In the genomic region with DNA sequence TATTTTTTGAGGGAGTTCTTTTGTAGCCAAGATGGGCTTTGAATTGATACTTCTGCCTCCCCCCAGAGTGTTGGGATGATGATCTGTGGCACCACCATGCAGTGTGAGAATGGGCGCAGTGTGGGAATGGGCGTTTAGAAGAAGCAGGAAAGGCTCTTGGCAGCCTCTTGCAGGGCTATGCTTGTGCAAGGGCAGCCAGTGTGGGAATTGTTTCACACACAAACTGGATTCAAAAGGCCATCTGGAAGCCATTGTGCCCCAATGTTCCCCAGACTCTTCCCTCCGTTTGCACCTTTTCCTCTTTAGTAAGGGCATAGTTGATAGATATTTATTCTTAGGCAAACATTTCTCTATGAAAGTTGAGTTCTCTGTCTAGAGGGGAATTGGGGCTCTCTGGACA, we compare ENCODE assay signal across 17 mouse cellular contexts. TPM values are rescaled to one million over a fixed set of nuclear protein-coding genes. Genes with fewer than 3 reads are reported as not detected.
DNase-seq lines count a peak whose midpoint lies in the region; ATAC-seq and TF ChIP-seq lines count a peak whose summit lies in the region.
"Had no signal": no experiment of that assay in that cellular context is flagged by ENCODE, and none has a peak within 500 bp of the region (broad histone marks: within the 10 kb centered on the region; RNA-seq: fewer than 3 reads in every experiment).

No protein-coding gene starts in this region.

- no peak for ATAC-seq in embryonic facial prominence, embryonic 13.5 days (ENCODE audit: insufficient number of reproducible peaks, insufficient read depth, low FRiP score, low TSS enrichment, low read depth)
- no peak for ATAC-seq in limb, embryonic 15.5 days (ENCODE audit: insufficient number of reproducible peaks, low FRiP score, low TSS enrichment, low read depth)
- ATAC-seq: forebrain, postnatal 0 days; intestine, embryonic 15.5 days had no signal

- no peak for TF ChIP-seq CTCF in heart, adult 2 months (IDR thresholded peaks at IDR 0.05)
- no peak for TF ChIP-seq CTCF in C2C12 (IDR thresholded peaks at IDR 0.05; ENCODE audit: control insufficient read depth, insufficient read depth, insufficient read length)
- no peak for TF ChIP-seq CTCF in cerebellum, adult 2 months (IDR thresholded peaks at IDR 0.05; ENCODE audit: borderline replicate concordance, insufficient read depth, low read depth, low read length)

- no peaks in the 10 kb centered on the region for H3K27me3 ChIP-seq in heart, adult 2 months (ENCODE audit: control insufficient read depth, insufficient read depth, low read length)
- H3K27me3 ChIP-seq in C2C12 (ENCODE audit: control insufficient read depth, insufficient read depth, insufficient read length), result no peaks in the 10 kb centered on the region
- no peaks in the 10 kb centered on the region for H3K27me3 ChIP-seq in embryonic facial prominence, embryonic 13.5 days
- no peaks in the 10 kb centered on the region for H3K27me3 ChIP-seq in limb, embryonic 15.5 days
- H3K27me3 ChIP-seq in cerebellum, adult 2 months (ENCODE audit: control insufficient read depth, insufficient read depth, low read length), result no peaks in the 10 kb centered on the region
- H3K27me3 ChIP-seq: hindbrain, embryonic 12.5 days; intestine, embryonic 15.5 days; stomach, embryonic 15.5 days had no signal

- no peak overlapping the region for H3K4me3 ChIP-seq in heart, adult 2 months
- H3K4me3 ChIP-seq in C2C12 (ENCODE audit: insufficient read depth, poor library complexity, severe bottlenecking), result no peak overlapping the region
- H3K4me3 ChIP-seq in embryonic facial prominence, embryonic 13.5 days, result no peak overlapping the region
- no peak overlapping the region for H3K4me3 ChIP-seq in limb, embryonic 15.5 days
- no peak overlapping the region for H3K4me3 ChIP-seq in cerebellum, adult 2 months (replicated peaks; ENCODE audit: insufficient read depth, low read depth, low read length)
- H3K4me3 ChIP-seq: erythroblast, embryonic 14.5 days; heart, embryonic 10.5 days; hindbrain, embryonic 12.5 days; intestine, embryonic 15.5 days; stomach, embryonic 15.5 days had no signal

- peaks cover 14% of the 10 kb centered on the region; the same call in 1 of the 2 replicates for H3K36me3 ChIP-seq in heart, adult 2 months (ENCODE audit: control insufficient read depth, insufficient read depth, low read length)
- H3K36me3 ChIP-seq in C2C12 (ENCODE audit: control insufficient read depth, insufficient read depth), result no peaks in the 10 kb centered on the region
- H3K36me3 ChIP-seq in embryonic facial prominence, embryonic 13.5 days, result no peaks in the 10 kb centered on the region
- no peaks in the 10 kb centered on the region for H3K36me3 ChIP-seq in limb, embryonic 15.5 days
- H3K36me3 ChIP-seq: heart, embryonic 10.5 days; hindbrain, embryonic 12.5 days; intestine, embryonic 15.5 days; stomach, embryonic 15.5 days had no signal

- no peaks in the 10 kb centered on the region for H3K9me3 ChIP-seq in embryonic facial prominence, embryonic 13.5 days
- H3K9me3 ChIP-seq in limb, embryonic 15.5 days, result no peaks in the 10 kb centered on the region
- H3K9me3 ChIP-seq: heart, embryonic 10.5 days; hindbrain, embryonic 12.5 days; intestine, embryonic 15.5 days; stomach, embryonic 15.5 days had no signal

- TF ChIP-seq POLR2A in heart, adult 2 months (IDR thresholded peaks at IDR 0.05; ENCODE audit: insufficient read depth, low read depth, low read length), result no peak
- TF ChIP-seq POLR2A in cerebellum, adult 2 months (IDR thresholded peaks at IDR 0.05; ENCODE audit: borderline replicate concordance, insufficient read depth, low read length), result no peak

- H3ac ChIP-seq in C2C12 (ENCODE audit: control insufficient read depth, insufficient read length, low read depth), result peak overlapping the region; percentile 20

- intact Hi-C loops in heart, adult 2 months (cut with DNase I), result no loop called here
- intact Hi-C loops in heart, postnatal 25 days (cut with DNase I), result no loop called here

- peaks cover 5% of the 10 kb centered on the region; the same call in 1 of the 2 replicates for H3K79me2 ChIP-seq in heart, adult 2 months (replicated peaks; ENCODE audit: control insufficient read depth, insufficient read depth, low read length)
- H3K79me2 ChIP-seq in C2C12 (ENCODE audit: control insufficient read depth, insufficient read depth), result peaks cover 84% of the 10 kb centered on the region

- H3K9ac ChIP-seq in heart, adult 2 months (ENCODE audit: low read depth, low read length), result no peak overlapping the region
- no peak overlapping the region for H3K9ac ChIP-seq in embryonic facial prominence, embryonic 13.5 days
- no peak overlapping the region for H3K9ac ChIP-seq in limb, embryonic 15.5 days
- H3K9ac ChIP-seq: forebrain, postnatal 0 days; hindbrain, embryonic 12.5 days; intestine, embryonic 15.5 days; stomach, embryonic 15.5 days had no signal

- peak overlapping the region; percentile 63 for H3K27ac ChIP-seq in heart, adult 2 months
- H3K27ac ChIP-seq in embryonic facial prominence, embryonic 13.5 days, result 0 out of 2 replicates have a peak overlapping the region, but pooled peaks have one; percentile 7
- peak overlapping the region; percentile 74 for H3K27ac ChIP-seq in limb, embryonic 15.5 days
- no peak overlapping the region for H3K27ac ChIP-seq in cerebellum, adult 2 months (ENCODE audit: insufficient read depth, low read length)
- H3K27ac ChIP-seq: heart, embryonic 10.5 days; hindbrain, embryonic 12.5 days; intestine, embryonic 15.5 days; stomach, embryonic 15.5 days had no signal

- no peak overlapping the region for H3K4me2 ChIP-seq in embryonic facial prominence, embryonic 13.5 days
- H3K4me2 ChIP-seq in limb, embryonic 15.5 days, result no peak overlapping the region; the same call in 1 of the 2 replicates
- H3K4me2 ChIP-seq: hindbrain, embryonic 12.5 days; intestine, embryonic 15.5 days; midbrain, embryonic 11.5 days; stomach, embryonic 15.5 days had no signal

- TF ChIP-seq EP300 in heart, adult 2 months (IDR thresholded peaks at IDR 0.05; ENCODE audit: insufficient read depth, low read depth, low read length), result no peak

- WGBS in heart, adult 2 months, result 36% methylated on average over 3 of the region's 3 CpGs
- WGBS in embryonic facial prominence, embryonic 13.5 days, result 43% methylated on average over 3 of the region's 3 CpGs
- WGBS in limb, embryonic 15.5 days, result 56% methylated on average over 3 of the region's 3 CpGs
- WGBS in cerebellum, adult 2 months, result 75% methylated on average over 3 of the region's 3 CpGs

- no peak for DNase-seq in heart, adult 2 months
- no peak for DNase-seq in heart, postnatal 25 days (ENCODE audit: low spot score)
- DNase-seq in cerebellum, adult 2 months, result no peak
- DNase-seq in lung, adult 18-20 months, result no peak
- DNase-seq: B cell, adult 2 months; cerebellum, adult 18-20 months; forebrain, postnatal 0 days; gastrocnemius, postnatal 10 days had no signal

- peaks cover 51% of the 10 kb centered on the region for H3K79me3 ChIP-seq in C2C12 (ENCODE audit: low read depth)

- peaks cover 32% of the 10 kb centered on the region for H3K4me1 ChIP-seq in heart, adult 2 months (ENCODE audit: control insufficient read depth, insufficient read depth, low read length)
- peaks cover 76% of the 10 kb centered on the region for H3K4me1 ChIP-seq in embryonic facial prominence, embryonic 13.5 days
- peaks cover 57% of the 10 kb centered on the region for H3K4me1 ChIP-seq in limb, embryonic 15.5 days
- H3K4me1 ChIP-seq in cerebellum, adult 2 months (ENCODE audit: control insufficient read depth, insufficient read depth, low read length), result peaks cover 6% of the 10 kb centered on the region

TF ChIP-seq in C2C12, 6 proteins besides CTCF, POLR2A, EP300 and RAD21:
- TF ChIP-seq FOSL1 (IDR thresholded peaks at IDR 0.05; ENCODE audit: insufficient read depth, low read length, poor library complexity, severe bottlenecking) (no peak), CEBPB (IDR thresholded peaks at IDR 0.05; ENCODE audit: low read depth) (no peak), USF1 (IDR thresholded peaks at IDR 0.05; ENCODE audit: low read depth) (no peak)

RNA-seq across cellular contexts. Expression of gene Cyth3, which starts 19.3 kb away (rescaled TPM):
- total RNA-seq in heart, adult 2 months (2021), result 10 to 100 TPM; 26.1 to 44.6 TPM
- polyA plus RNA-seq in heart, adult 2 months (2012; rRNA removed), result 25.1 and 39.2 TPM in 2 replicates
- 10 to 100 TPM; 43.8 to 44.9 TPM for total RNA-seq in heart, postnatal 25 days (2021)
- 23.9 TPM for polyA plus RNA-seq in C2C12 (2012; fragmentation: generic; extraction: Trizol)
- 48.4 and 51.3 TPM in 2 replicates for polyA plus RNA-seq in embryonic facial prominence, embryonic 13.5 days (2015; fragmentation: Nextera tagmentation; extraction: Ambion mirVana)
- polyA plus RNA-seq in limb, embryonic 15.5 days (2015; fragmentation: Nextera tagmentation; extraction: Ambion mirVana), result 78.0 and 78.5 TPM in 2 replicates
- polyA plus RNA-seq in cerebellum, adult 2 months (2012; rRNA removed), result 39.8 and 41.3 TPM in 2 replicates
